Mouse (Mus musculus): Measurements from ENCODE around the gene Cdhr5.
"Not testable (repeated sequence)": the region's sequence is repeated elsewhere in the genome, so short reads cannot be mapped to it uniquely, and the experiment has no call there.

Cdhr5 gene

DNA sequence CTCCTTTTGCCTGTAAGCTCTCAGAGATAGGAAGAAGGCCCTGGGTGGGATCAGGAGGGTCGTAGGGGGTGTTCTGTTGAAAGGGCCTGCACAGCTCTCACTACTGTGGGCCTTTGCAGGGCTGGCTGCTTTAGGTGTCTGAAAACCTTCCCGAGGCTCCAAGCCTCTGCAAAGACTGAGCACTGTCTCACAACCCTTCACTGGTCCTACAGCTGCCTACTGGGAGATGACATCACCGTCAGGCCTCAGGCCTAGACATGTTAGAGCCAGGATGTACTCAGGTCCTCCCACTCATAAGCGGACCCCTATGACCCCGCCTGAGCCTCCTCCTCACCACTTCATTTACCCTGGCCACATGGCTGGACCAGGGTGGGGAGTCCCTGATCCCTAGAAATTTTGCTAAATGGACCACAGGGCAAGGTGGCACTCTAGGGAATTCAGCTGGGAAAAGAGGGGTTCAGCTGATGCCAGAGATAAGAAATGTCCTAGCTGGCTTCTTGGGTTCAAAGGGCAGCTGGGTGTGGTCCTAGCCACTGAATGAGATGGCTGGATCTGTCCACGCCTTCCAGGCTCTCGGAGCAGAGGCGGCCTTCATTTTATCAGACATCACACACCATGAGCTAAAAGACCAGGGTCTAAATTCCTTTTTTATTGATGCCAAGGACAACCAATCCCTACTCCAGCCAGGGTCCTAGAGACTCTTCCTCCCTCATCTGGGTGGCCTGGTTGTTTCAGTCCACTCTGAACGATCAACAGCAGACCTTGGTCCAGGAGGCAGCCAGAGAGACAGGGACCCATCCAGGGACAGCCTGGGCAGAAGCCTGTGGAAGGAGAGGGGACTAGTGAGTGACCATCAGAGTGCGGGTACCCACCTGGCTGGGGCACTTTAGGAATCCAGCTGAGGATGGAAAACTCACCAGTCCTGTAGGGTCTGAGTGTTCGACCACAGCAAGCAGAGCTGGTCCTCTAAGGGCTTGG lies 1.4 kb upstream of the Cdhr5 start:
- no peak for DNase-seq (ENCODE audit: extremely low read depth, insufficient read length, low spot score)

DNA sequence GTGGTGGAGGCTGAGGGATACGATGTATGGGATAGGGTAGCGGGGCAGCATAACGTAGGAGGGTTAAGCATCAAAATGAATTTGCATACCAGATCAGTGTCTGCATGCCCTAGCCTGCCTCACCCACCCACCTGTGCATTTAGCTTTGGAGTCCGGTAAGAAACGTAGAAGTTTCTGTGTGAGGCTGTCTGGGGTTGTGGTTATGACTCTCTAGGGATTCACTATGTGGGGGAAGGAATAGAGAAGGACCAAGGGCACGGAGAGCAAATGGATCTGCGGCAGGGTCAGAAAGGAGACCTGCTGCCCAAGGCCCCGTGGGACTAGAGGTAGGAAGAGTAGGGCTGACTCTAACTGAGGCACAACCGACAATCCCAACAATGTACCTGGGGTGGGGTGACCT lies 1.2 kb downstream of the Cdhr5 start:
- DNase-seq (ENCODE audit: extremely low read depth, insufficient read length, low spot score), result no peak

DNA sequence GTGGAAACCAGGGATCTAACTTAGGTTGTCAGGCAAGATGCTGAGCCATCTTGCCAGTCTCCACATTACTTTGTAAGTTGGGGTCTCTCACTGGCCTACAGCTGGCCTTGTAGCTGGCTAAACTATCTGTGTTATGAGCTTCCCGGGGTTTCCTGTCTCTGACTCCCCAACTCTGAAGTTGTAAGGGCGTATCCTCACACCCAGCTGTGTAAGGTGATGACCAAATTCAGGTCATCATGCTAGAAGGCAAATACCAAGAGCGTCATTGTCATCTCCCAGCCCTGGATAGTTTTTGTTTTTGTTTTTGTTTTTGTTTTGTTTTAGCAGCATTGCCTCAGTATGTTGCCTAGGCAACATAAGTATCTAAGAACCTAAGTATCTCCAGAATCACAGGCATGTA lies 6.0 kb downstream of the Cdhr5 start:
- no peak for DNase-seq (ENCODE audit: extremely low read depth, insufficient read length, low spot score)

DNA sequence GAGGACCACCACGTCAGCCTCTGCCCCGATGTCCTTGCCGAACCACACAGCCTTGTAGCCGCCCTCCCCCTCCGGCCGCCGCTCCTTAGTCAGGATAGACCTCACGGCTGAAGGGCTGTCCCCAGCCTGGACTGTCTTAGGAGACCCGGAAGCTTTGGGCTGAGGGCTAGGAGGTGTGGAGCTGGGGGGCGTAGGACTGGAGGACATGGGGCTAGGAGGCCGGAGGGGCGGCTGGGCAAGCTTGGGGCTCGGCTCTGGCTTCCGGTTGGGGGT lies 7.4 kb downstream of the Cdhr5 start:
- DNase-seq (ENCODE audit: extremely low read depth, insufficient read length, low spot score), result no peak

DNA sequence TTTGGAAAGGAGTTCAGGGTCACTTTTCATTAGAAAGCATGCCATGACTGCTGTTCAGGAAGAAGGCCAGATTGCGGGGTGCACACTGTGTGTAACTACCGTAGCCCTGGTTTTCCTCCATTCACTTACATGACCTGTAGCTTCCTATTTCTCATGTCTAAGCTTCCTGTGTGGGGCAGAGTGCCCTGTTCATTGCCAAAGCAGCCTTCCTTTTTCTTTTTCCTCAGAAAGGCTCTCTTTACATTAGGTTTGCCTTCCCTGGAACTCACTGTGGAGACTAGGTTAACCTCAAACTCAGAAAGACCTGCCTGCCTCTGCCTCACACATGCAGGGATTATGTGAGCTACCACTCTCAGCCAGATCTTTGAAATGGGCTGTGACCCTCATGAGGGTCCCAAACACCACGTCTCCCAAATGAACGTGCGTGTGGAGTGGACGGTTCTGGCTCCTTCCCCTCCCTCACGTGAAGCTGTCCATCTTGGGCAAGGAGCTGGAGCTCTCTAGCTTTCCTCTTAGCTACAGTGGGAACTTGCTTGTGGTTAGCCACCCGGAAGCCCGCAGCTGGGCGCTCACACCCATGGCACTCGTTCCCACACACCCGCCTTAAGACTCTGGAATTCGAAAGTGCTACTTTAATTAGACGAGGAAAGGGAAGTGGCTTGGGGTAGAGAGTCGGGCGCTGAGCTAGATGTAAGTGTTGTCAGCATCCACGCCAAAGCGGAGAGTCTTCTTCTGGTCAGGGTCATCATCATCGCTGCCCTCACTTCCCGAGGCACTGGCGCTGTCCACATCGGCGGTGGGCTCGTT lies 7.9 kb downstream of the Cdhr5 start:
- DNase-seq (ENCODE audit: extremely low read depth, insufficient read length, low spot score), result no peak

DNA sequence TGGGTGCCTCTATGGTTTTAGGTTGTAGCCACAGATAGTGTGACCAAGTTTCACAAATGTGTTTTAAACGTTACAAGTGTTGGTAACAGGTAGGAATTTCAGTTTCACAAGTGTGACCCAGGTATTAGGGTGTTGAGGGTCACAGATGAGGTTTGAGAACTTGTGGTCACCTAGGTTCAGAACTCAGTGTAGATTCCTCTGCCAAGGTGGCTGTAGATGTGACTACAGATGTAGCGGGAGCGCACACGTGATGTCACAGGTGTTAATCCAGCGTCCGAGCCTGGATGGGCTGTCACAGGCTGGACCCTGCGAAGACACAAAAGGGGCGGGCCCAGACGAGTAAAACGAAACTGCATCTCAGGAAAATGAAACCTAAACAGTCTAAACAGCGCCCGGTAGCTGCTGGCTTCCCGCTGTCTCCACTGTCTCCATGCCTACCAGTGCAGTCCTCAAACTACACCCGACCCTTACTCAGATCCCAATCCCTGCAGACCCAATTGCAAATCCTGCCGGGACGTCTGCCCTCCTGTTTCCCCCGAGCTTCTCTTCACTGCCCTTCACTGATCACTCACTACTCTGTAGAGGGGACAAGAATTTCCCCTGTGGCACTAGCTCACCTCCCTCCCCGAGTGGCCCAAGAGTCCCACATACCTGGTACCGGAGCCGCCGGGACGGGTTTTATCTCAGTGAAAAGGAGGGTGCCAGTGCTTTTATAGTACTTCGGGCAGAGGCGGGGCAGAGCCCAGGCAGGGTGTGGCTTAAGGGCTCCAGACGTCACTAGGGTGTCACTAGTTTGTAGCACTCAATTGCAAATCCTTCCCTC lies 10.6 kb downstream of the Cdhr5 start, which contains the start of gene Irf7:
Gene Irf7, minus strand, starts transcription at position 743 of the 823 bp plus-strand sequence.
- peak; percentile 67 for DNase-seq (ENCODE audit: extremely low read depth, insufficient read length, low spot score)

DNA sequence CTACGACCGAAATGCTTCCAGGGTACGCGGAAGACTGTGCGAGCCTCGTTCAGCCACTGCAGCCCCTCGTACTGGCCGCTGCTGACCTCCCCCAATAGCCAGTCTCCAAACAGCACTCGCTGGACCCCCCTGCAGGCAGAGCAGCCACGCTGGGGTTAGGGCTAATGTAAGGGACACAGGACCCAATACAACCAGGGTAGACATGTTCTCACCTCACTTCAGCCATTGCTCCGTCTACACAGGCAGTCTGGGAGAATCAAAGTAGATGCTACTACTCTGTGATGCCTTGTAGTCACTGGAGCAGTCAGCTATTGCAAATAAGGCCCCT lies 11.2 kb downstream of the Cdhr5 start:
- no peak for DNase-seq (ENCODE audit: extremely low read depth, insufficient read length, low spot score)

DNA sequence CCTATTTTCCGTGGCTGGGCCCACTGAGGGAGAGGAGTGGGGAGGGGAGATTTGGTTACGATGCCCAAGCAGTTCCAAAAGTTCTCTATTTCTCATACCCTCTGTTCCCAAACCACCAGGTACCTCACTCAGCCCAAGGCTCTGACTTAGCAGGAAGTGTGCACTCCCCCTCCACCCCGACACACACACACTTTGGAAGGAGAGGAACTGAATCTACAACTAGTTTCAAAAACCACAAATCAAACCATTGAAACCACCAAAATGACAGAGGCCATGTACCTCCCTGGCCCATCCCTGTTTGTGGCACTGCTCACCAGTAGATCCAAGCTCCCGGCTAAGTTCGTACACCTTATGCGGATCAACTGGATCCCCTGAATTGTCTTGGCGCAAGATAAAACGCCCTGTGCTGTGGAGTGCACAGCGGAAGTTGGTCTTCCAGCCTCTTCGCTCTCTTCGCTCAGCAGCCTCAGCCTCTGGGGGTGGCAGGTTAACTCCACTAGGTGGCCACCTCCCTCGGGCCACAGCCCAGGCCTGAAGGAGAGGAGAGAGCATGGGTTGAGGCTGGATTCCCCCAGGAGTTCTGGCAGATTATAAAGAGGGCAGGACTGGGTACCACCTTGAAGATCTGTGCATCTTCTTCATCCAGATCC lies 11.7 kb downstream of the Cdhr5 start:
- no peak for DNase-seq (ENCODE audit: extremely low read depth, insufficient read length, low spot score)

DNA sequence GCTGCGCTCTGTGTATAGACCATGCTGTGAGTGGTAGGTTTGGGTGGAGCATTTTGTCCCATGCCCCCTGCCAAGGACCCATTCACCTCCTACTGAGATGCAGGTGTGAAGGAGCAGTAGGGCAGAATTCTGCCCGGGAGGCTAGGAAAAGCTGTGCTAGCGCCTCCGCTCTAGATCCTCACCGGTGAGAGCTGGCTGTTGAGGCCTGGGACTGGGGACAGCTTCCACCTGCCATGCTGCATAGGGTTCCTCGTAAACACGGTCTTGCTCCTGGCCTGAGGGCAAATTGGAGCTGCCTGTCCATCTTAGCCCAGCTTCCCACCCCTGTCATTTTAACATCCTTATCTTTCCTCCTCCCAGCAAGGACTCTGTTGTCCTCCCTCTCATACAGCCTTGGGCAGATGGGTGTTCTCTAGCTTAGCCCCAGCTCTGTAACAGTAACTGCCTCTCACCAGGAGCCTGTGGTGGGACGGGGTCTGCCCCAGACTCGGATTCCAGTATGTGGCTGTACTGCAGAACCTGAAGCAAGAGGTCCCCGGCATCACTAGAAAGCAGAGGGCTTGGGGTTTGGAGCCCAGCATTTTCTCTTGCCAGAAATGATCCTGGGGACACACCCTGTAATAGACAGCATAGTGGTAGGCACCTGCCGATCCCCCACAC lies 12.4 kb downstream of the Cdhr5 start:
- no peak for DNase-seq (ENCODE audit: extremely low read depth, insufficient read length, low spot score)

DNA sequence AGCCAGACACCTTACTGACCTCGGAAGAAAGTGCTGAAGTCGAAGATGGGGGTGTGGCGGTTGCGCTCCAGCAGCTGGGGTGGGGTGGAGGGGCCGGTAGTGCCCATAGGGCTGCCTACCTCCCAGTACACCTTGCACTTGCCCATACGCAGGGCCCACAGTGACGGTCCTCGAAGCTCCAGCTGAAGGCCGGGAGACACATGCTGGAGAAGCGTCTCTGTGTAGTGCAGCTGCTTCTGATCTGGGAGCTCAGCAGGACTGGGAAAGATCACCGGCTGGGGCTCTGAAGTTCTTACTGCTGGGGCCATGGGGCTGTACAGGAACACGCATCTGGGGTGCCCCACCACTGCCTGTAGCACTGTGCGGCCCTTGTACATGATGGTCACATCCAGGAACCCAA lies 12.9 kb downstream of the Cdhr5 start:
- DNase-seq (ENCODE audit: extremely low read depth, insufficient read length, low spot score), result no peak

DNA sequence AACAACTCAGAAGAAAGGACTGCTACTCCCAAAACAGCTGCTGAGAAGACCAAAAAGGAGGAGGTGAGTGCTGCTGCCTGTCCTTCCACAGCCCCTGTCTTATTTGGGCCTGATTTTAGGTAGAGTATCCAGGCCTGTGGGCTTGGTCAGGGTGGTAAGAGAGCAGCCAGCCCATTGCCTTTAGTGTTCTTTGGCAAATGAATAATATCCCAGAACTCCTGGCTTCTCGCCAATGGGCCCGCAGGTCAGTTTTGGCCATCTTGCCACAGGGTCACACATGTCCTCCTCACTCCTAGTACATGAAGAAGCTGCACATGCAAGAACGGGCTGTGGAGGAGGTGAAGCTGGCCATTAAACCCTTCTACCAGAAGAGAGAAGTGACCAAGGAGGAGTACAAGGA lies 15.1 kb downstream of the Cdhr5 start:
- no peak for DNase-seq (ENCODE audit: extremely low read depth, insufficient read length, low spot score)

DNA sequence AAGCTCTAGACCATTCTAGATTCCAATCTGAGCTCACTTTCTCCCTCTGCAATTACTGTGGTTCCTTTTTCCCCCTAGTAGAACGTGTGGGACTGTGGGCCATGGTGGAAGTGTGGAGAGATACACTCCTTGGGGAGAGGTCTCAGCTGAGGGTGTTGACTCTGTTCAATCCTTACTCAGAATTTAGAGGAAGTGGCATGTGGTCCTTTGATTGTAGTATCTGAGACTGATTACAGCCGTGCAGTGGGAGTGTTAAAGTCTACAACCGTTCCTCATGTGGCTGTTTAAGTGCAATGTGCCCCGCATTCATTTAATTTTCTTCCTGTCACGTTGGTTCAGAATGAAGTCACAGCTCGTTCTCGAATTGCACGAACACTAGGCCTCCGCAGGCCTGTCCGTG lies 20.4 kb downstream of the Cdhr5 start:
- DNase-seq (ENCODE audit: extremely low read depth, insufficient read length, low spot score), result no peak

DNA sequence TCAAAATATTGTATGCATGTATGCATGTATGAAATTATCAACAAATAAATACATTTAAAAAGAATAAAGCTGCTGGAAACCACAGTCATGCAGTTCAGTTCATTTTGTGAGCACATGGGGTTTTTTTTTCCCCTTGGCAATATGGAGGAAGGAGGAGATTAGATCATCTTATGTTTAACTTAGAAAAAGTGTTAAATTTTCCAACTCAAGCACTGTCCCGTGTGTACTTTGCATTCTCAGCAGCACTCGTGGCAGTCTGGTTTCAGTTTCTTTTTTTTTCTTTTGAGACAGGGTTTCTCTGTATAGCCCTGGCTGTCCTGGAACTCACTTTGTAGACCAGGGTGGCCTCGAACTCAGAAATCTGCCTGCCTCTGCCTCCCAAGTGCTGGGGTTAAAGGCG lies 26.1 kb downstream of the Cdhr5 start:
- not testable (repeated sequence) for DNase-seq (ENCODE audit: extremely low read depth, insufficient read length, low spot score)

DNA sequence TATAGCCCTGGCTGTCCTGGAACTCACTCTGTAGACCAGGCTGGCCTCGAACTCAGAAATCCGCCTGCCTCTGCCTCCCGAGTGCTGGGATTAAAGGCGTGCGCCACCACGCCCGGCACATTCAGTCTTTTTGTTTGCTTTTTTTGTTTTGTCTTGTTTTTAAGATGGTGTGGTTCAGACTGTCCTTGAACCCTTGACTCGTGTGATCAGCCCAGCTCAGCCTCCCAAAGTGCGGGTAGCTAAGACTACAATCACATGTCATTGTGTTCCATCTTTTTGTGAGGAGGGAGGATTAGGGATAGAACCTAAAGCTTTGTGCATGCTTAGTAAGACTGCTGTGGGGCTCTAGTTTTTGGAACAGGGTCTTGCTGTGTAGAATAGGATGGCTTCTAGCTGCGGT lies 45.0 kb downstream of the Cdhr5 start:
- no peak for DNase-seq (ENCODE audit: extremely low read depth, insufficient read length, low spot score)

DNA sequence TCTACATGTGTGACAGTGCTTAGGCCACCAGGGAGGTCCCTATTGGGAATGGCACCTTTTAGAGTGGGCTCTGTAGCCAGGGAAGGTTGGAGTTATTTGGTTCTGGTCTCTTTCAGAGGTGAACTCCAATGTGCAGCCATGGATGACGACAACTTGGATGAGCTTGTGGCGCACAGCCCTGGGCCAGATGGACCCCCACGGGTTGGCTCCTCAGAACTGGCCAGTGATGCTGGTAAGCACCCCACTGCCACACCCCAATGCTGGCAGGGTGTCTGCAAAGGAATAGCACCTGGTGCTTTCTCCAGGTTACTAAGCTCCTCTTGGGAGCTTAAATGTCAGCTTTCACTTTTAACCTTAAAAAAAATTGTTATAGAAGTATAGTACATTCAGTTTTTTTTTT lies 45.5 kb downstream of the Cdhr5 start:
- DNase-seq (ENCODE audit: extremely low read depth, insufficient read length, low spot score), result no peak

DNA sequence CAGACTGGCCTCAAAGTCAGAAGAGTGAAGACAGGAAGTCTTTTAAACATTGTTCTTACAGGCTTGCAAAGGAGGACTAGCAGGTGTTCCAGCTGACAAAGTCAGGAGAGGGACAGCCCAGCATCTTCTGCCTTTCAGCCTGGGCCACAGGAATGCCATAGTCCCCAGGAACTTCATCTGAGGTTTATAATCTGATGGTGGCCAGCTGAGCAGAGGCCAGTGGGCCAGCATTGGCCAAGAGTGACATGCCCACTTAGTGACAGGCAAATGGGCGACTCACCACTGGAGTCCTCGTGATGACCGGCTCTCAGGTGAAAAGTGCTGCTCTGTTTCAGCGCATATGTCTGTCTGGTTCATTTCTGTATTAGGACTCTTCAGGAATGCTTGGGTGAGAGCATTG lies 46.0 kb downstream of the Cdhr5 start:
- DNase-seq (ENCODE audit: extremely low read depth, insufficient read length, low spot score), result no peak

DNA sequence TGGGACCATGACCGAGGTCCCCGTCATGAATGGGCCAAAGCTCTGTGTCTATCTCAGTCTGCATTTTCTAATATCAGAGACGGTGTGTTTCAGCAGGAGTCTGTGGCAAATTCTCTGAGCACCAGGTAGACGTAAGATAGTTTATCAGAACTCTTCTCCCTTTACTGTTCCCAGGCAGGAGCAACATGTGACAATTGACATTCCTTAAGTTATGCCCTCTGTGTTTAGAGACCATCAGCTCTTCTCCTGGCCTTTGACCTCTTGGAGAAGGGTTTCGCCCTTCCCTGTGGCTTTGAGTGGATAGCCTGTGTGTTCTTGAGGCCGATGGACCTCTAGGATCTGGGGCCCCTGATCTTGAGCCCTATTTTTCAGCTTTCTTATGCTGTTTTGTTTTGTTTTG lies 46.9 kb downstream of the Cdhr5 start:
- no peak for DNase-seq (ENCODE audit: extremely low read depth, insufficient read length, low spot score)

DNA sequence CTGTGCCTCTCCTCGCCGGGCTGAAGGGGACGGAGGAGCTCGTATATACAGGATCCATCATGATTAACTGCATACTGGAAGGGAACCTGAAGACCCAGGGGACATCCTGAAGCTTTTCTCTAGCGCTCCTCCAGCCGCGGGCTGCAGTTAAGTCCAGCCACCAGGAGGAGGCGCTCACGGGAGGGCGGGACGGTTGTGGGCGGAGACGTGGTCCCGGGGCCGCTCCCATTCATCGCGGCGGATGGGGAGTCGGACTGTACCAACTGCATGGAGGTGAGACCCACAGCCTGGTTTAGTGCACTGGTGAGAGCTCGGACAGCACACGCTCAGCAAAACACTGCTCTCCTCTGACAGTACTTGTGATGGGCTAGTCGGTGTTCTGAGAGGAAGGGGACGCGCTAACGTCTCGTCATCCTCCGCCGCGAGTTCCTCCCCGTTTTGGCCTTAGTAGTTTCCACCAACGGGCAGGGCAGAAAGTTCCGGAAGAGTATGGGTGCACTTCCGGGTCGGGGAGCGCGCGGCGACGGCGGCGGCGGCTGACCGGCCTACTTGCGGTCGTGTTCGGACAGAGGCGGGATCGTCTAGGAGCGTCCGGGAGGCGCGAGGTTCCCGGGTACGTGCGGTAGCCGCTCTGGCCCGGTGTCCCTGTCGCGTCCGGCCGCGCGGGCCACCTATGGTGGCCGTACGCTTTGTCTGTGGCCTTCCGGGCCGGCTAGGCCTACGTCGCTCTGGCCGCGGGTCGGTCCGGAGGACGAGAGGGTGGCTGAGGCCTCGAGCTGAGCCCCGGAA lies 48.1 kb downstream of the Cdhr5 start, which contains the start of gene Phrf1:
Gene Phrf1, plus strand, starts transcription at position 506 of the 789 bp plus-strand sequence.
- peak; percentile 90 for DNase-seq (ENCODE audit: extremely low read depth, insufficient read length, low spot score)

DNA sequence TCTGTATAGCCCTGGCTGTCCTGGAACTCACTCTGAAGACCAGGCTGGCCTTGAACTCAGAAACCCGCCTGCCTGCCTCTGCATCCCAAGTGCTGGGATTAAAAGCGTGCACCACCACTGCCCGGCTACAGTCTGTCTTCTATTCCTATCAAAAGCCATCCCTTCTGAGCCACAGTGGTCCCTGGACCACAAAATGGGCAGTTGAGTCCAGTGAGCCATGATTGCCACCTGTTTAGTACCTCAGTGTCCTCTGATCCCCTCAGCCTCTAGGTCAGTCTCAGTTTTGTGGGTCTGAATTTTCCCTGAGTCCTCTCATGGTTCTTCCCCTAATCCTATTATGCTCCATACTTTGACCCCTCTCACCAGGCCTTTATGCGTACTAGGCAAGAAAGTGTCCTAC lies 48.8 kb downstream of the Cdhr5 start:
- no peak for DNase-seq (ENCODE audit: extremely low read depth, insufficient read length, low spot score)

Data from 3134 (cell line).